Mouse (Mus musculus) kidney, embryonic 14.5 days (tissue): ENCODE results near the gene Plekhm3. TPM values are rescaled to one million over a fixed set of nuclear protein-coding genes. Genes with fewer than 3 reads are reported as not detected.

Source experiments
- ATAC-seq: fragments of 200-750 bp; cut with Nextera tagmentation; 2 replicates; pipeline ENCODE4 v1.8.0; 2017; ENCODE audit warnings: moderate number of reproducible peaks, mild to moderate bottlenecking, moderate TSS enrichment, moderate library complexity; ENCODE audit not compliant: low FRiP score, low TSS enrichment
- H3K27ac ChIP-seq: fragments of 300-500 bp; sonication (generic); 2 replicates; pipeline ENCODE4 v1.5.1; 2014; ENCODE audit warnings: low read depth, mild to moderate bottlenecking, low read length, moderate library complexity, mixed read lengths
- H3K27me3 ChIP-seq: fragments of 300-500 bp; sonication (generic); 2 replicates; pipeline ENCODE4 v1.6.1; 2014; ENCODE audit warnings: mild to moderate bottlenecking, low read length; ENCODE audit not compliant: control insufficient read depth, insufficient read depth
- H3K36me3 ChIP-seq: fragments of 300-500 bp; sonication (generic); 2 replicates; pipeline ENCODE4 v1.6.1; 2014; ENCODE audit warnings: low read length, mixed read lengths; ENCODE audit not compliant: control insufficient read depth, insufficient read depth
- H3K4me1 ChIP-seq: fragments of 300-500 bp; sonication (generic); 2 replicates; pipeline ENCODE4 v1.6.1; 2014; ENCODE audit warnings: low read length, mixed read lengths; ENCODE audit not compliant: control insufficient read depth, insufficient read depth
- H3K4me2 ChIP-seq: fragments of 300-500 bp; sonication (generic); replicated peaks from 2 replicates; pipeline ENCODE4 v1.6.1; 2014; ENCODE audit warnings: low read depth, mild to moderate bottlenecking, low read length
- H3K4me3 ChIP-seq: fragments of 300-500 bp; sonication (generic); 2 replicates; pipeline ENCODE4 v1.5.1; 2014; ENCODE audit warnings: mild to moderate bottlenecking, low read length
- H3K9ac ChIP-seq: fragments of 300-500 bp; sonication (generic); 2 replicates; pipeline ENCODE4 v1.6.1; 2014; ENCODE audit warnings: low read depth, mild to moderate bottlenecking, low read length, moderate library complexity
- H3K9me3 ChIP-seq: fragments of 300-500 bp; sonication (generic); 2 replicates; pipeline ENCODE4 v1.6.1; 2016; ENCODE audit warnings: low read length; ENCODE audit not compliant: control insufficient read depth
- WGBS: fragments of 180-500 bp; shearing (Covaris S2); extraction: QIAGEN DNeasy Blood & Tissue Kit; methylation state at CpG from one replicate; pipeline ENCODE4 v1.1.7; 2014; 5-methylcytosine and 5-hydroxymethylcytosine counted together
- polyA plus RNA-seq: library from polyadenylated mRNA; unstranded; fragments of >200 nt; fragmentation: Nextera tagmentation; extraction: Ambion mirVana; gene quantifications from 2 replicates; pipeline ENCODE4 v1.2.1, GENCODE M21; 2014

The Plekhm3 gene
- polyA plus RNA-seq, 1 experiment from 2014 or later: 7.0 TPM

- Histone ChIP-seq H3K36me3 (no peaks in the 10 kb centered on the region), H3K27me3 (no peaks in the 10 kb centered on the region), H3K27ac (no peak overlapping the region), H3K4me3 (no peak overlapping the region), H3K9ac (no peak overlapping the region), H3K9me3 (no peaks in the 10 kb centered on the region), H3K4me2 (no peak overlapping the region), H3K4me1 (0 out of 2 replicates have a peak, but pooled peaks cover 2% of the 10 kb centered on the region)
- 52% methylated on average over 3 of the region's 3 CpGs for WGBS
- peak; percentile 36; the same call in 1 of the 2 replicates for ATAC-seq
These were observed 80.3 kb downstream of the Plekhm3 start for GRCm38 (mm10) chr1:64876276-64876675.

- 0 out of 2 replicates have a peak overlapping the region, but pooled peaks have one; percentile 4 for H3K27ac ChIP-seq
- 65% methylated on average over 5 of the region's 5 CpGs for WGBS
- no peak overlapping the region for H3K4me2 ChIP-seq
- H3K36me3 ChIP-seq: no peaks in the 10 kb centered on the region
- 0 out of 2 replicates have a peak, but pooled peaks have one; percentile 43 for ATAC-seq
- no peak overlapping the region for H3K4me3 ChIP-seq
- no peak overlapping the region for H3K9ac ChIP-seq
- H3K4me1 ChIP-seq: 0 out of 2 replicates have a peak, but pooled peaks cover 2% of the 10 kb centered on the region
- no peaks in the 10 kb centered on the region for H3K9me3 ChIP-seq
- no peaks in the 10 kb centered on the region for H3K27me3 ChIP-seq
These were observed 80.9 kb downstream of the Plekhm3 start for GRCm38 (mm10) chr1:64875712-64876111.

- no peaks in the 10 kb centered on the region for H3K9me3 ChIP-seq
- 88% methylated on average over 1 of the region's 1 CpGs for WGBS
- H3K36me3 ChIP-seq: no peaks in the 10 kb centered on the region
- no peak overlapping the region for H3K4me3 ChIP-seq
- no peak overlapping the region for H3K9ac ChIP-seq
- H3K4me1 ChIP-seq: 0 out of 2 replicates have a peak, but pooled peaks cover 2% of the 10 kb centered on the region
- no peak overlapping the region for H3K4me2 ChIP-seq
- H3K27me3 ChIP-seq: no peaks in the 10 kb centered on the region
- no peak overlapping the region for H3K27ac ChIP-seq
- no peak for ATAC-seq
These were observed 81.5 kb downstream of the Plekhm3 start for GRCm38 (mm10) chr1:64875156-64875555.

GRCm38 (mm10) chr1:64871956-64872355, 84.7 kb downstream of the Plekhm3 start:
- Histone ChIP-seq H3K9ac (no peak overlapping the region), H3K27me3 (no peaks in the 10 kb centered on the region), H3K36me3 (no peaks in the 10 kb centered on the region), H3K4me2 (no peak overlapping the region), H3K27ac (no peak overlapping the region), H3K4me1 (no peaks in the 10 kb centered on the region), H3K9me3 (no peaks in the 10 kb centered on the region), H3K4me3 (no peak overlapping the region)
- ATAC-seq: no peak
- WGBS: 85% methylated on average over 5 of the region's 5 CpGs

- Histone ChIP-seq H3K9me3 (no peaks in the 10 kb centered on the region), H3K36me3 (no peaks in the 10 kb centered on the region), H3K27me3 (no peaks in the 10 kb centered on the region), H3K4me2 (no peak overlapping the region), H3K27ac (no peak overlapping the region), H3K4me1 (no peaks in the 10 kb centered on the region), H3K4me3 (no peak overlapping the region), H3K9ac (no peak overlapping the region)
- ATAC-seq: no peak
- WGBS: 66% methylated on average over 4 of the region's 4 CpGs
These were observed 88.9 kb downstream of the Plekhm3 start for GRCm38 (mm10) chr1:64867684-64868083.

GRCm38 (mm10) chr1:64866140-64866539, 90.5 kb downstream of the Plekhm3 start:
- 13% methylated on average over 1 of the region's 1 CpGs for WGBS
- H3K27me3 ChIP-seq: no peaks in the 10 kb centered on the region
- H3K36me3 ChIP-seq: no peaks in the 10 kb centered on the region
- H3K4me1 ChIP-seq: no peaks in the 10 kb centered on the region
- no peak overlapping the region for H3K4me3 ChIP-seq
- no peak overlapping the region for H3K4me2 ChIP-seq
- H3K27ac ChIP-seq: no peak overlapping the region
- H3K9ac ChIP-seq: no peak overlapping the region
- ATAC-seq: no peak
- no peaks in the 10 kb centered on the region for H3K9me3 ChIP-seq

- no peaks in the 10 kb centered on the region for H3K27me3 ChIP-seq
- H3K4me1 ChIP-seq: no peaks in the 10 kb centered on the region
- H3K4me2 ChIP-seq: no peak overlapping the region
- H3K4me3 ChIP-seq: no peak overlapping the region
- H3K27ac ChIP-seq: no peak overlapping the region
- H3K9ac ChIP-seq: no peak overlapping the region
- no peaks in the 10 kb centered on the region for H3K9me3 ChIP-seq
- no peaks in the 10 kb centered on the region for H3K36me3 ChIP-seq
- whole genome bisulfite sequencing: 88% methylated on average over 11 of the region's 11 CpGs
- ATAC-seq: no peak
These were observed 96.2 kb downstream of the Plekhm3 start for GRCm38 (mm10) chr1:64860235-64860920.

- Histone ChIP-seq H3K4me1 (no peaks in the 10 kb centered on the region), H3K9ac (no peak overlapping the region), H3K27me3 (no peaks in the 10 kb centered on the region), H3K4me2 (no peak overlapping the region), H3K36me3 (no peaks in the 10 kb centered on the region), H3K27ac (no peak overlapping the region), H3K9me3 (no peaks in the 10 kb centered on the region), H3K4me3 (no peak overlapping the region)
- WGBS: 72% methylated on average over 5 of the region's 5 CpGs
- ATAC-seq: no peak
These were observed 96.8 kb downstream of the Plekhm3 start for GRCm38 (mm10) chr1:64859826-64860225.

- no peak overlapping the region for H3K9ac ChIP-seq
- no peaks in the 10 kb centered on the region for H3K27me3 ChIP-seq
- ATAC-seq: no peak
- no peaks in the 10 kb centered on the region for H3K36me3 ChIP-seq
- H3K9me3 ChIP-seq: no peaks in the 10 kb centered on the region
- no peak overlapping the region for H3K4me2 ChIP-seq
- H3K27ac ChIP-seq: no peak overlapping the region
- H3K4me3 ChIP-seq: no peak overlapping the region
- H3K4me1 ChIP-seq: 0 out of 2 replicates have a peak, but pooled peaks cover 4% of the 10 kb centered on the region
- WGBS: 71% methylated on average over 5 of the region's 5 CpGs
These were observed 101.8 kb downstream of the Plekhm3 start for GRCm38 (mm10) chr1:64854835-64855234.
